Mouse (Mus musculus) layer of hippocampus, adult 9-11 months (tissue): ENCODE measurements around the gene Pvr.
"Not testable (repeated sequence)": the region's sequence is repeated elsewhere in the genome, so short reads cannot be mapped to it uniquely, and the experiment has no call there.

Source experiments
- DNase-seq: peaks from one replicate; pipeline ENCODE4 v3.0.0; 2022

The Pvr gene

GRCm38 (mm10) chr7:19932877-19933809, 12.2 kb upstream of the Pvr start:
- DNase-seq: peak; percentile 91

GRCm38 (mm10) chr7:19932133-19932876, 11.3 kb upstream of the Pvr start:
- DNase-seq: no peak

GRCm38 (mm10) chr7:19930481-19930880, 9.5 kb upstream of the Pvr start:
- not testable (repeated sequence) for DNase-seq

- DNase-seq: no peak
Measured at GRCm38 (mm10) chr7:19928486-19928885, 7.5 kb upstream of the Pvr start.

- no peak for DNase-seq
Measured at GRCm38 (mm10) chr7:19926849-19927480, 6.0 kb upstream of the Pvr start.

- no peak for DNase-seq
Measured at GRCm38 (mm10) chr7:19925376-19925775, 4.4 kb upstream of the Pvr start.

- no peak for DNase-seq
Measured at GRCm38 (mm10) chr7:19923797-19924196, 2.8 kb upstream of the Pvr start.

GRCm38 (mm10) chr7:19923354-19923753, 2.4 kb upstream of the Pvr start:
- no peak for DNase-seq

GRCm38 (mm10) chr7:19920166-19920505, 824 bp downstream of the Pvr start:
- DNase-seq: no peak

GRCm38 (mm10) chr7:19914558-19914957, 6.4 kb downstream of the Pvr start:
- no peak for DNase-seq

- DNase-seq: no peak
Measured at GRCm38 (mm10) chr7:19911695-19912524, 9.1 kb downstream of the Pvr start.

GRCm38 (mm10) chr7:19911292-19911658, 9.7 kb downstream of the Pvr start:
- no peak for DNase-seq

- DNase-seq: peak; percentile 53
Measured at GRCm38 (mm10) chr7:19910421-19911291, 10.3 kb downstream of the Pvr start.

- DNase-seq: no peak
Measured at GRCm38 (mm10) chr7:19889881-19890280, 31.1 kb downstream of the Pvr start.

- DNase-seq: no peak
Measured at GRCm38 (mm10) chr7:19887849-19888248, 33.1 kb downstream of the Pvr start, which contains the start of gene Ceacam19. Ceacam19 (minus strand) TSS chr7:19887965.

- DNase-seq: no peak
Measured at GRCm38 (mm10) chr7:19880754-19881153, 40.2 kb downstream of the Pvr start.

GRCm38 (mm10) chr7:19876781-19877425, 44.1 kb downstream of the Pvr start:
- DNase-seq: no peak

GRCm38 (mm10) chr7:19875948-19876682, 44.8 kb downstream of the Pvr start:
- peak; percentile 43 for DNase-seq

- DNase-seq: no peak
Measured at GRCm38 (mm10) chr7:19871943-19872601, 48.9 kb downstream of the Pvr start.

- DNase-seq: peak; percentile 34
Measured at GRCm38 (mm10) chr7:19871137-19871621, 49.8 kb downstream of the Pvr start.
